Mouse (Mus musculus): ENCODE measurements at regions not wholly inside any gene's neighbourhood (a gene's known extent, or its start where the extent isn't known, plus 50 kb on each side); places are given as distances from the start of the nearest gene placed in this dataset.
"Not testable (repeated sequence)": the region's sequence is repeated elsewhere in the genome, so short reads cannot be mapped to it uniquely, and the experiment has no call there.

DNA sequence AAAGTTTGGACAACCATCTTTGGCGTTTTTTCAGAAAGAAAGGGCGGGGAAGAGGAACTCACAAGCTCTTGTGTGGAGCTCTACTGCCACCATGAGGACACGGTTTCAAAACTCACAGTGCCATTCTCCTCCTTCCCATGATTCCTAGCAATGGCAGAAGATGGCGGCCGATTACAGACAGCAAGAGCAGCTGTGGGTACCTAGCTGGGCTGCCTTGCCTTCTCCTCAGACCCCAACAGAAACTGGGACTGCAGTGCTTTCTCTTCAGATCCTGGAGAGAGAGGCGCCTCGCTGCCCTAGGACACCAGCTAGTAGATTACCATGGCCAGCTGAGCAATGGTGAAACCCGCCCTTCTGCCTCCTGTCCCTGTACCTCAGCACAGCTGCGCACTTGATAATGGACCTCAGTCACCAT lies 174.2 kb upstream of the Olfr1324 start:
- not testable (repeated sequence) for DNase-seq (ENCODE audit: low read depth)

DNA sequence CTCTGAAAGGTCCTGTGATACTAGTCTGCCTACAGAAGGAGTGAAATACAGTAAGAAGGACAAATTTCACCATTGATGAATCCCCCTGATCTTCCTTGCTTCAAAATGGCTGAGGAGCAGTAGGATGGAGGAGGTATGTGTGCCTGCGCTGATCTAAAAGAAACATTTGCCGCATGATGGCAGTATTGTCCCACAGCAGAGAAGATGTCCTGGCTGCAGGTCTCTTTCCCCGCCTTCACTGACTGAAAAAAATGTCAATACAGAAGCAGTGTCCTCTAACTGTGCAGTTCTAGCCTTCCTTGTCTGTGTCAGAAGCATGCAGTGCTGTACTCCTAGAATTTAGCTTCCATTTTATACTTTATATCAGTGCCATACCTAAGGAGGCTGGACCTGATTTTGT lies 172.0 kb upstream of the Olfr1324 start:
- DNase-seq (ENCODE audit: low read depth) = not testable (repeated sequence)

DNA sequence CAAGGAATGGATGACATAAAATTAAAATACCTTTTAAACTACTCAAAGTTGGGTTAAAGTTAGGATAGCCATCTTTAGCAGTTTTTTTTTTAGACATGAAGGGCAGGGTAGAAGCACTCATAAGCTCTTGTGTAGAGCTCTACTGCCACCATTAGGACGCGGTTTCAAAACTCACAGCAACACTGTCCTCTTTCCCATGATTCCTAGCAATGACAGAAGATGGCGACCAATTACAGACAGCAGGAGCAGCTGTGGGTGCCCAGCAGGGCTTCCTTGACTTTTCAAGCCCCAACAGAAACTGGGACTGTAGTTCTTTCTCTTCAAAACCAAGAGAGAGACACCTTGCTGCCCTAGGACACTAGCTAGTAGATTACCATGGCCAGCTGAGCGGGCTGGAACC lies 171.5 kb upstream of the Olfr1324 start:
- no peak for DNase-seq (ENCODE audit: low read depth)

DNA sequence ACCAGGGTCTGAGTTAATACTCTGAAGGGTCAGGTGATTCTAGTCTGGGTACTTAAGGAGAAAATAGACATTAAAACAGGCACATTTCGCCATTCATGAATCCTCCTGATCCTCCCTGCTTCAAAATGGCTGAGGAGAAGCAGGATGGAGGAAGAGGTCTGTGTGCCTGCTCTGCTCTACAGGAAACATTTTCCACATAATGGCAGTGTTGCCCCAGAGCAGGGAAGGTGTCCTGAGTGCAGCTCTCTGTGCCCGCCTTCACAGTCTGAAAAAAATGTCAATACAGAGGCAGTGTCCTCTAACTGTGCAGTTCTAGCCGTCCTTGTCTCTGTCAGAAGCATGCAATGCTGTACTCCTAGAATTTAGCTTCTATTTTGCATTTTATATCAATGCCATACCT lies 169.3 kb upstream of the Olfr1324 start:
- not testable (repeated sequence) for DNase-seq (ENCODE audit: low read depth)

DNA sequence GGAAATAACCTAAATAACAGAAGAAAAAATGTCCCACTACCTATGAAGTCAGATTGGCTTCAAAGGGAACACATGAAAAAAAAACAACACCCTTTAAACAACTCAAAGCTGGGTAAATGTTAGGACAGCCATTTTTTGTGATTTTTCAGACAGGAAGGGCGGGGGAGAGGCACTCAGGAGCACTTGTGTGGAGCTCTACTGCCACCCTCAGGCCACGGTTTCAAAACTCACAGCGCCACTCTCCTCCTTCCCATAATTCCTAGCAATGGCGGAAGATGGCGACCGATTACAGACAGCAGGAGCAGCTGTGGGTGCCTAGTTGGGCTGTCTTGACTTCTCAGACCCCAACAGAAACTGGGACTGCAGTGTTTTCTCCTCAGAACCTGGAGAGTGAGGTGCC lies 168.8 kb upstream of the Olfr1324 start:
- no peak for DNase-seq (ENCODE audit: low read depth)

DNA sequence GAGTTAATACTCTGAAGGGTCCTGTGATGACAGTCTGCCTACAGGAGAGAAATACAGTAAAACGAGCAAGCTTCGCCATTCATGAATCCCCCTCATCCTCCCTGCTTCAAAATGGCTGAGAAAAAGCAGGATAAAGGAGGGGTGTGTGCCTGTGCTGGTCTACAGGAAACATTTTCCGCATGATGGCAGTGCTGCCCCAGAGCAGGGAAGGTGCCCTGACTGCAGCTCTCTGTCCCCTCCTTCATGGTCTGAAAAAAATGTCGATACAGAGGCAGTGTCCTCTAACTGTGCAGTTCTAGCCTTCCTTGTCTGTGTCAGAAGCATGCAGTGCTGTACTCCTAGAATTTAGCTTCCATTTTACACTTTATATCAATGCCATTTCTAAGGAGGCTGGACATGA lies 166.7 kb upstream of the Olfr1324 start:
- not testable (repeated sequence) for DNase-seq (ENCODE audit: low read depth)

DNA sequence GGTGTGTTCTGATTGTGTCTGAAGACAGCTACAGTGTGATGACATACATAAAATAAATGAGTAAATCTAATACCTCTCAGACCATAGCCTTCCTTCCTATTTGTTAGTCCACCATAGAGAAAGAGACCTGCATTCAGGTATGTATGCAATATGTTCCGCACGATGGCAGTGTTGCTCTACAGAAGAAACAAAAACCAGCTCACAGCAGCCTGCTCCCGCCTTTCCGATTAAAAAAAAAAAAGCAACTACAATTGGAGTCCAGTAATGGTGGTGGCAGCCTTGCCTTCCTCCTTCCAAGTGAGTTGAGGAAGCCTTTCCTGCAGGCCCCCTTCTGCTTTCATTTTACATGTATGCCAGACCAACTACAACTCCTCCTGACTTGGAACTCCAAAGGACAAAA lies 163.2 kb upstream of the Olfr1324 start:
- DNase-seq (ENCODE audit: low read depth) = no peak

DNA sequence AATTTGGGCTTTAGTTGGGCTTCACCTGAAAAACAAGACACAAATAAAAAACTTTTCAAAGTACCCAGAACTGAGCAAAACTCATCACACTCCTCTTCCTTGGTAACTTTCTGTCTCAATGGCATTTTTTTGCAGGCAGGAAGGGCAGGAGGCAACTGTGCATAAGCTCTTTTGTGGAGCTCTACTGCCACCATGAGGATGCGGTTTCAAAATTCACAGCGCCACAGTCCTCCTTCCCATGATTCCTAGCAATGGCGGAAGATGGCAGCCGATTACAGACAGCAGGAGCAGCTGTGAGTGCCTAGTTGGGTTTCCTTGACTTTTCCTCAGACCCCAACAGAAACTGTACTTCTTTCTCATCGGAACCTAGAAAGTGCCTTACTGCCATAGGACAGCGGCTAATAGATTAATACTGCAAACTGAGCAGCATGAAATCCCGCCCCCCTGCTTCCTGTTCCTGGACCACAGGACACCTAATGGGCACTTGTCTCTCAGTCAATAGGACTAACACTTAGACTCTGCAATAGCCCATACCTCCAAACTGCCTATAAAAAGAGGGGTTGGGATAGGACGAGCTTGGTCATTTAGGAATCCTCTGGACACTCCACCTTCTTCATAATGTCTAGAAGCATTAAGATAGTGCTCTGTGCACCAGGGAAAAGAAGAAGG lies 162.5 kb upstream of the Olfr1324 start:
- DNase-seq (ENCODE audit: low read depth) = no peak

DNA sequence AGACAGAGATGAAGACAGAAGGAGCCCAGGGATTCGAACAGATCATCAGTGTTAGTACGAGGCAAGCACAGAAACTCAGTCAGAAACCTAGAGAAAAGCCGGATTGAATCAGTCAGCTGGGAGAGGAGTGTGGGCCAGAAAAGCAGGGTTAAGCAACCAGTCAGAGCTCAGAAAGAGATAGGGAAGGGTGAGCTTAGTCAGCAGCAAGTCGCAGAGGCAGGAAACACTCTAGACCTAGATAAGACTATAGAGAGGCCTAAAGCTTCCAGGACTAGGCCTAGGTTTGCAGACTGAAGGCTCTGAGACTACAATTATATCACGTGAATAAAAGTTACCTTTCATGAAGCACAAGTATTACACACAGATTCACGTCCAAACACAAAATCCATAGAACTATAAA lies 160.6 kb upstream of the Olfr1324 start:
- DNase-seq (ENCODE audit: low read depth) = no peak

DNA sequence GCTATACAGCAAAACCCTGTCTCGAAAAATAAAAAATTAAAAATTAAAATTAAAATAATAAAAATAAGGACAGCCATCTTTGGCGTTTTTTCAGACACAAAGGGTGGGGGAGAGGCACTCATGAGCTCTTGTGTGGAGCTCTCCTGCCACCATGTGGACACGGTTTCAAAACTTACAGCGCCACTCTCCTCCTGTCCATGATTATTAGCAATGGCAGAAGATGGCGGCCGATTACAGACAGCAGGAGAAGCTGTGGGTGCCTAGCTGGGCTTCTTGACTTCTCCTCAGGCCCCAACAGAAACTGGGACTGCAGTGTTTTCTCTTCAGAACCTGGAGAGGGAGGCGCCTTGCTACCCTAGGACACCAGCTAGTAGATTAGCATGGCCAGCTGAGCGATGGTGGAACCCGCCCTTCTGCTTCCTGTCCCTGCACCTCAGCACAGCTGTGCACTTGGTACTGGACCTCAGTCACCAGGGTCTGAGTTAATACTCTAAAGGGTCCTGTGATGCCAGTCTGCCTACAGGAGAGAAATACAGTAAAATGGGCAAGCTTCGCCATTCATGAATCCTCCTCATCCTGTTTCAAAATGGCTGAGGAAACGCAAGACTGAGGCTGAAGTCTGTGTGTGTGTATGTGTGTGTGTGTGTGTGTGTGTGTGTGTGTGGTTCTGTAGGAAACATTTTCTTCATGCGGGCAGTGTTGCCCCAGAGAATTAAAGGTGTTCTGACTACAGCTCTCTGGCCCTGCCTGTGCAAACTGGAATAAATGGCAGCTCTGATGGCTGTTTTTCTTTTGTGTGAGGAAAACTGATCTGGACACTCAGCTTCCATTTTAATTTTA lies 155.7 kb upstream of the Olfr1324 start:
- DNase-seq (ENCODE audit: low read depth) = no peak

DNA sequence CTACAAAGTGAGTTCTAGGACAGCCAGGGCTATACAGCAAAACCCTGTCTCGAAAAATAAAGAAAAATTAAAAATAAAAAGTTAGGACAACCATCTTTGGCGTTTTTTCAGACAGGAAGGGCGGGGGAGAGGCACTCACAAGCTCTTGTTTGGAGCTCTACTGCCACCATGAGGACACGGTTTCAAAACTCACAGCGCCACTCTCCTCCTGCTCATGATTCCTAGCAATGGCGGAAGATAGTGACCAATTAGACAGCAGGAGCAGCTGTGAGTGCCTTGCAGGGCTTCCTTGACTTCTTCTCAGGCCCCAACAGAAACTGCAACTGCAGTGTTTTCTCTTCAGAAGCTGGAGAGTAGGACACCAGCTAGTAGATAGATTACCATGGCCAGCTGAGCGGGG lies 151.9 kb upstream of the Olfr1324 start:
- DNase-seq (ENCODE audit: low read depth) = no peak

DNA sequence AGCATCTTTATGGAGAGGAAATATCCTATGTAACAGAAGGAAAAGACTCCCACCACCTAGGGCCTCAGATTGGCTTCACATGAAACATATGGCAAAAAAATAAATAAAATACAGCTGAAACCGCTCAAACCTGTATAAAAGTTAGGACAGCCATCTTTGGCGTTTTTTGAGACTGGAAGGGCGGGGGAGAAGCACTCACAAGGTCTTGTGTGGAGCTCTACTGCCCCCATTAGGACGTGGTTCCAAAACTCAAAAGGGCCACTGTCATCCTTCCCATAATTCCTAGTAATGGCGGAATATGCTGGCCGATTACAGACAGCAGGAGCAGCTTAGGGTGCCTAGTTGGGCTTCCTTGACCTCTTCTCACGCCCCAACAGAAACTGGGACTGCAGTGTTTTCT lies 148.5 kb upstream of the Olfr1324 start:
- no peak for DNase-seq (ENCODE audit: low read depth)

DNA sequence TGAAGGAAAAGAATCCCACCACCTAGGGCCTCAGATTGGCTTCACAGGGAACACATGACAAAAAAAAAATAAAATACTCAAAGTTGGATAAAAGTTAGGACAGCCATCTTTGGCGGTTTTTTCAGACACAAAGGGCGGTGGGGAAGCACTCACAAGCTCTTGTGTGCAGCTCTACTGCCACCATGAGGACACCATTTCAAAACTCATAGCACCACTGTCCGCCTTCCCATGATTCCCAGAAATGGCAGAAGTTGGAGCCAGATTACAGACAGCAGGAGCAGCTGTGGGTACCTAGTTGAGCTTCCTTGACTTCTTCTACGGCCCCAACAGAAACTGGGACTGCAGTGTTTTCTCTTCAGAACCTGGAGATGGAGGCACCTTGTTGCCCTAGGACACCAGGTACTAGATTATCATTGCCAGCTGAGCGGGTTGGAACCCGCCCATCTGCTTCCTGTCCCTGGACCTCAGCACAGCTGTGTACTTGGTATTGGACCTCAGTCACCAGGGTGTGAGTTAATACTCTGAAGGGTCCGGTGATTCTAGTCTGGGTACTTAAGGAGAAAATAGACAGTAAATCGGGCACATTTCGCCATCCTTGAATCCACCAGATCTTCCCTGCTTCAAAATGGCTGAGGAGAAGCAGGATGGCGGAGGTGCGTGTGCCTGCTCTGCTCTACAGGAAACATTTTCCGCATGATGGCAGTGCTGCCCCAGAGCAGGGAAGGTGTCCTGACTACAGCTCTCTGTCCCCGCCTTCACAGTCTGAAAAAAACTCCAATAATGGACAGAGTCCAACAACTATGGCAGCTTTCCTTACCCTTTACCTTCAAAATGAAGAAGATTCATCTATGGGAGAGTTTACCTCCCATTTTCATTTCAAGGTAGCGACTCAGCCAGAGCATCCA lies 144.1 kb upstream of the Olfr1324 start:
- DNase-seq (ENCODE audit: low read depth) = not testable (repeated sequence)

DNA sequence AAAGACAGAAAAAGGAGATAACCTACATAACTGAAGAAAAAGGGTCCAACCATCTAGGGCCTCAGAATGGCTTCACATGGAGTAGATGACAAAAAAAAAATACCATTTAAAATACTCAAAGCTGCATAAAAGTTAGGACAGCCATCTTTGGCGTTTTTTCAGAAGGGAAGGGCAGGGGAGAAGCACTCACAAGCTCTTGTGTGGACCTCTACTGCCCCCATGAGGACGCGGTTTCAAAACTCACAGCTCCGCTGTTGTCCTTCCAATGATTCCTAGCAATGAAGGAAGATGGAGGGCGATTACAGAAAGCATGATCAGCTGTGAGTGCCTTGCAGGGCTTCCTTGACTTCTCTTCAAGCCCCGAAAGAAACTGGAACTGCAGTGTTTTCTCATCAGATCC lies 140.8 kb upstream of the Olfr1324 start:
- DNase-seq (ENCODE audit: low read depth) = no peak

DNA sequence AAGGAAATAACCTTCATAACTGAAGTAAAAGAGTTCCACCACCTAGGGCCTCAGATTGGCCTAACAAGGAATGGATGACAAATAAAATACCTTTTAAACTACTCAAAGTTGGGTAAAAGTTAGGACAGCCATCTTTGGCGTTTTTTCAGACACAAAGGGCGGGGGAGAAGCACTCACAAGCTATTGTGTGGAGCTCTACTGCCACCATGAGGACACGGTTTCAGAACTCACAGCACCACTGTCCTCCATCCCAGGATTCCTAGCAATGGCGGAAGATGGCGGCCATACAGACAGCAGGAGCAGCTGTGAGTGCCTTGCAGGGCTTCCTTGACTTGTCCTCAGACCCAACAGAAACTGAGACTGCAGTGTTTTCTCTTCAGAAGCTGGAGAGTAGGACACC lies 138.0 kb upstream of the Olfr1324 start:
- no peak for DNase-seq (ENCODE audit: low read depth)

DNA sequence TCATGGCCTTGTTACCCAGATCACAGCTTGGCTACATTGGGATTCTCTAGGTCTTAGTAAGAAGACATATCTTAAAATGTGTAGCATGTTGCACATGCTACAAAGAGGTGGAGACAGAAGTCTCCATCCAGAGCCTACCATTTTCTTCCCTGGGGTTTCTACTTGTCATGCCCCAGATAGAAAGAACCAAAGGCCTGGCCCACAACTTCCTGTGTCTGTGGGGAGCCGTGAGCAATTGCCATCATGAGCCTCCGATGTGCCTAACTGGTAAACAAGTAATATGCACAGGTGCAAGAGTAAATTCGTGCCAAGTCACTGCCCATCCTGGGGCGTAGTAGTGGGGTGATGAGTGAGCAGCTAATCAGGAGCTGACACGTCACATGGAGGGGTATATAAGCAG lies 136.7 kb upstream of the Olfr1324 start:
- not testable (repeated sequence) for DNase-seq (ENCODE audit: low read depth)

DNA sequence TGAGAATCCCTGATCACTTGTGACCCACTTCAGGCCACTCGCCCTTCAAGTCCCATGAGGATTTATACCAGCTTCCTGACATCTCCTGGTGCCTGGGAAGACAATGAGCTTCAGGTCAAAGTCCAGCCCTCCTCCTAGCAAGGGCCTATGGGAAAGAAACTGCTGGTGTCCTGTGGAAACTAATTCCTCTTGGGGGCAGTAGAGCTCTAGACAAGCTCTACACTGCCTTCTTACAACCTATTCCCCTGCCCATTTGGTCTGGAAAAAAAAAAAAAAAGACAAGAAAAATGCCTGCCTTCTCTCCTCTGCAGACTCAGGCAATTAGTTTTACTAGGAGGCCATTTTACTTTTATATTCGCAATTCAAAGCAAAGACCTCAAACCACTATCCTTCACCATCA lies 132.6 kb upstream of the Olfr1324 start:
- DNase-seq (ENCODE audit: low read depth) = no peak

DNA sequence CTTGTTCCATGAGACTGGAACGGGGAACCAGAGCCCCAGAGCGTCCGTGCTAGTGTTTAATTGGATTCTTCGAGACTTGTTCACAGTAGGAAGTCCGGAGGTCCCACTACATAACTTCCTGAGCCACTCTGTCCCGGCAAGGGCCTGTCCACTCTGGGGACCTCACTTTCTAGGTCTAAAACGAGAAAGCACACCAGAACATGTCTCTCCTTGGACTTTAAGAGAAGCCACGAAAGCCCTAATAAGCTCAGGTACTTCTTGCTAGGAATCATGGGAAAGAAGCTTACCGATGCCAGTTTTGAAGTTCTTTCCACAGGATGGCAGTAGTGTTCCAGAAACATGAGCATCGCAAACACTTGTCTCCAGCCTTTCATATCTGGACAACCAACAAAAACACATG lies 122.0 kb upstream of the Olfr1324 start:
- peak; percentile 3 for DNase-seq (ENCODE audit: low read depth)

DNA sequence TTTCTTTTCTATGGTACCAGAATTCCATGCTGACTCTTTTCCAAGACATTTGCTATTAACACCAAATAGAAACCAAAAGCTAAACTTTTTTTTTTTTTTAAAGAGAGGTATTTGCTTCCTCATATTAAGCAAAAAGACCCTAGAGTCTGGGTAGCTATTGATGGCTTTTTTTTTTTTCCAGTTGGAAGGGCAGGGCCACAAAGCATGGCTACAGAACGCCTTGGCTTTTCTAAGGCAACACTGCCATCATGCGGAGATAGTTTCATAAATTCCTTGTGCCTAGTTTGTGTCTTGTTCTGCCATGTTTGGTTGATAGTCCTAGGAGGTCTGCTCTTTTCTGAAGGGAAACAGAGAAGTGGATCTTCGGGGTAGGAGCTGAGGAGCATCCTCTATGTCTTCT lies 121.4 kb upstream of the Olfr1324 start:
- peak; percentile 14 for DNase-seq (ENCODE audit: low read depth)

DNA sequence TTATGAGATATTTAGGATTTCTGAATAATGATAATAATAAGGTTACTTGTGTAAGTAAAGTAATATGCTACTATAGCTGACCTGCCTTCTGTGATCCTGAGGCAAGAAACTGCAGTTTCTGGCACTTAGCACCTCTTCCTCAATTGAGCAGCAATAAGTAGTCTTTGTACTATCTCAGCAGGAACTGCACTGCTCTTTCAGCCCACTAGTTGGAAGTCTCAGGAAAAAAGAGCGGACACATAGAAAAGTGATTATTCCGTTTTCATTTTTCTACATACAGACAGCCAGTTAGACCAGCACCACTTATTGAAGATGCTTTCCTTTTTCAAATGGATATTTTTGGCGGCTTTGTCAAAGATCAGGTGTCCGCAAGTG lies 109.5 kb upstream of the Olfr1324 start:
- not testable (repeated sequence) for DNase-seq (ENCODE audit: low read depth)

DNA sequence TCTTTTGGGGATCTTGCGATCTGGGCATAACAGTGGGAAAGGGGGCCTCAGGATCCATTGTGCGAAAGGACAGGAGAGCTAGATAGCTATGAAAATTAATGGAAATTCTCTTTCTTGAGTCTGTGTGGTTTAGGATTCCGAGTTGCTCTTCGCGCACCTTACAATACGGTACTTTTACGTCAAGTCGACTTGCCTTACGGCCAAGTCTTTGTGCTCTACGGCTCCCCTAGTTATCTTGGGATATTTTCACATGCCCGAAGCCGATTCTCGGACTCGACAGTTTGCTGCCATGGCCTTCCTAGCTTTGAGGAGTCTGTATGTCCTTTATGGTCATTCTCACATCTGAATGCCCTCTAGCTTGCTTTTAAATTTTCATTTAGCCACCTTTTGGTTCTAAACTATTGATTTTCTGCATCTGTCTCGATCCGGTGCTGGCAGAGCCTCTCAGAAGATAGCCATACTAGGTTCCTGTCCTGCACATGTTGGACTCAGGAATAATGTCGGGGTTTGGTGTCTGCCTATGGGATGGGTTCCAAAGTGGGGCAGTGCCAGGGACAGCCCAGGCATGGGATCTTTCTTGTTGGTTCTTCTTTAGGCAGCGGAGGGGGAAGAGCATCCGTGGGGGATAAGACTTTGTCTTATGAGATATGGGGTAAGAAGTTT lies 109.0 kb upstream of the Olfr1324 start:
- DNase-seq (ENCODE audit: low read depth) = no peak

DNA sequence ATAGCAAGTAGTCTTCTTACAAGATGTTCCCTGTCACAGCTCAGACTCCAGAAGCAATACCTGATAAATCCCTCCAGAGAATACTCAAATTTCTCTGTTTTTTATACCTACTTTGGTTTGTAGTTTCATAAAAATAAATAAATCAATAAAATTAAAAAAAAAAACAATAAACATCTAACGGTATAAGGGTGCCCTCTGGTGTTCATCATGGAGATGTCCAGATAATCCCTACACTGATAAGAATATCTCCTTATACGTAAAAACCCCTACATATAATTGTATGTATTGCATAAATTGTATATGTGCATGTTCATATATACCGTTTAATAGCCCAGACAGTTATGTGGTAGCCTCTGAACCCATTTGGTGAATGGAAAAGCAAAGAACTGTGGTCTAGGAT lies 75.7 kb upstream of the Olfr1324 start:
- DNase-seq (ENCODE audit: low read depth) = peak; percentile 10
